Mouse (Mus musculus) heart, postnatal 0 days (tissue): Measurements from ENCODE around the gene Grm1. TPM values are rescaled to one million over a fixed set of nuclear protein-coding genes. Genes with fewer than 3 reads are reported as not detected.

Experiments used
- ATAC-seq: fragments of 200-750 bp; cut with Nextera tagmentation; 2 replicates; pipeline ENCODE4 v1.8.0; 2017; ENCODE audit warnings: low read depth, moderate number of reproducible peaks, moderate library complexity; ENCODE audit not compliant: insufficient read depth
- DNase-seq: peaks from one replicate; pipeline ENCODE4 v3.0.0-alpha.2; 2016; ENCODE audit warnings: low spot score
- H3K27ac ChIP-seq: fragments of 300-500 bp; sonication (generic); 2 replicates; pipeline ENCODE4 v1.5.1; 2014; ENCODE audit warnings: low read depth, mild to moderate bottlenecking
- H3K27me3 ChIP-seq: fragments of 300-500 bp; sonication (generic); 2 replicates; pipeline ENCODE4 v1.6.1; 2014; ENCODE audit warnings: low read length, mixed read lengths; ENCODE audit not compliant: control insufficient read depth, insufficient read depth
- H3K36me3 ChIP-seq: fragments of 300-500 bp; sonication (generic); replicated peaks from 2 replicates; pipeline ENCODE4 v1.6.1; 2014; ENCODE audit warnings: low read length, mixed read lengths; ENCODE audit not compliant: control insufficient read depth, insufficient read depth
- H3K4me1 ChIP-seq: fragments of 300-500 bp; sonication (generic); 2 replicates; pipeline ENCODE4 v1.6.1; 2014; ENCODE audit warnings: antibody characterized with exemption; ENCODE audit not compliant: control insufficient read depth, insufficient read depth
- H3K4me2 ChIP-seq: fragments of 300-500 bp; sonication (generic); 2 replicates; pipeline ENCODE4 v1.6.1; 2014; ENCODE audit warnings: low read depth, mild to moderate bottlenecking, low read length, moderate library complexity
- H3K4me3 ChIP-seq: fragments of 300-500 bp; sonication (generic); 2 replicates; pipeline ENCODE4 v1.5.1; 2014; ENCODE audit warnings: low read depth, low read length
- H3K9ac ChIP-seq: fragments of 300-500 bp; sonication (generic); replicated peaks from 2 replicates; pipeline ENCODE4 v1.6.1; 2014; ENCODE audit warnings: low read depth, low read length, mixed read lengths
- H3K9me3 ChIP-seq: fragments of 300-500 bp; sonication (generic); replicated peaks from 2 replicates; pipeline ENCODE4 v1.6.1; 2016; ENCODE audit warnings: low read length; ENCODE audit not compliant: control insufficient read depth
- CTCF ChIP-seq: IDR thresholded peaks from 2 replicates; pipeline ENCODE4 v1.5.1; 2016; ENCODE audit warnings: antibody characterized with exemption, control low read depth, low read depth
- EP300 ChIP-seq: IDR thresholded peaks from 2 replicates; pipeline ENCODE4 v1.6.1; 2016; ENCODE audit warnings: antibody characterized with exemption, low read depth
- WGBS: fragments of 180-500 bp; shearing (Covaris S2); extraction: QIAGEN DNeasy Blood & Tissue Kit; methylation state at CpG from one replicate; pipeline ENCODE4 v1.1.7; 2014; 5-methylcytosine and 5-hydroxymethylcytosine counted together
- polyA plus RNA-seq: library from polyadenylated mRNA; unstranded; fragments of >200 nt; fragmentation: Nextera tagmentation; extraction: Ambion mirVana; gene quantifications from 2 replicates; pipeline ENCODE4 v1.2.1, GENCODE M21; 2015
- total RNA-seq: library from RNA; depleted of rRNA; stranded (reverse); fragments of >200 nt; gene quantifications from 2 replicates; pipeline ENCODE4 v1.2.3, GENCODE M21; 2014; ENCODE audit warnings: low replicate concordance

Grm1 gene
- total and polyA plus RNA-seq, 2 experiments from 2014 or later, result 0.07 TPM; not detected in 1

DNA sequence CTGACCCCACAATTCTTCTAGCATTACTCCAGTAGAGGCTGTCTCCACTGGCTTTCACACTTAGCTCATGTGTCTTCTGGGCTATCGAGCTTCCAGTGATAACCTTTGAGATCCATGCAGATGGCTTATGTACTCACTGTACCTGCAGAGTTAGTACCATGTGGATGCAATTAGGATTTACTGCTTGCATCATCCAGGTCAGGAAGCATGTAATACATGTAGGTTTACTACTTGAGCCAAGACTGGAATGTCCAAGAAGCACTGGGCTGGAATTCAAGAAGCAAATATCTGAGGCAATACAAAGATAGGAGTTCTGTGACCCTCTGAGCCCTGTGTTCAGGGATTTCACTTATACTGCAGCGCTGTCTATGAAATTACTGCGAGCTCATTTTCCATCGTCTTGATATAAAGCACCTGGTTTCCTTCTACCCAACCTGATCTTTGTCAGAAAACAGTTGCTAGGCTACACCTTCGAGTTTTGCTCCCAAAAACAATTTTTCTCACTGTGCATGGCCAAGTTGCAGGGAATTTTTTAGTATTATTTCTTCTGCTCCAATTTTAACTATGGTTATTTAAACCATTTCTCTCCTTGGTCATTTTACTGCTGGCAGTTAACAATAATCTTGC lies 237.0 kb downstream of the Grm1 start:
- no peak overlapping the region for H3K4me3 ChIP-seq
- no peak overlapping the region for H3K9ac ChIP-seq
- 63% methylated on average over 5 of the region's 5 CpGs for WGBS
- TF ChIP-seq EP300 (no peak), CTCF (no peak)
- no peak overlapping the region for H3K4me2 ChIP-seq
- no peaks in the 10 kb centered on the region for H3K27me3 ChIP-seq
- no peaks in the 10 kb centered on the region for H3K4me1 ChIP-seq
- no peaks in the 10 kb centered on the region for H3K9me3 ChIP-seq
- DNase-seq (no peak), ATAC-seq (no peak)
- H3K36me3 ChIP-seq, result no peaks in the 10 kb centered on the region
- no peak overlapping the region for H3K27ac ChIP-seq

DNA sequence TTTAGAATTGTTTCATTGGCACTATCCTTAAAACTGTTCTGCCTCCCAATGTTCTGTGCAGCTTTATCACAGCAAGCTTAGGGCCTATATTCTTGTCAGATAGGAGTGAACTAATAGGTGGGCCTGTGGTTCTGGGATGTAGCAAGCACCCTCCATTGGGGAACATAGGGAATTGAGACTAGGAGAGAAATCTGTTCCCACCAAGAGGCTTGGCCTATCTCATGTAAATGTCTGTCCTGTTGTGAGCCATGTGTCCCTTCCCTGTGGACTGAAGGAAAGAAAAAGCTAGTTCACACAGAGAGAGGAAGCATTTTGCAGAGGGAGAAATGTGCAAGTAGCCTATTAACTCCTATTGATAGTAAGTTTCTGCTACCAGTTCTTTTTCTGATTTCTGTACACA lies 246.8 kb downstream of the Grm1 start:
- no peak for ATAC-seq

DNA sequence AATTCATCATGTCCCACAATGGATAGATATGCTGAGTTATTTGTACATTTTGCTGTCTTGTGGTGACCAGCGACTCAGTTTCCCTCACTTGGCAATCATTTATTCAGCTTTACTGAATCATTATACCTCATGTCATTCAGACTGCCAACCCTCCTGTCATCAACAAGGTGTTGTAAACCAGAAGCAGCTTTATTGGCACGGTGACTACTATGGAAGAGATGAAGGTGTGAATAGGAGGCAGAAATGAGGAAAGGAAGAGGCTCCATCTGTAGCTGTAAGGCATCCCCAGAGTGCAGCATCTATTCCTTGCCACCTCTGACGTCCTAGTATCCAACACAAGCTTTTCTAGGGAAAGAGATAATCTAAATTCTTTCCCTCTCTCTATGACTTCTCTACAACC lies 247.3 kb downstream of the Grm1 start:
- TF ChIP-seq CTCF, result no peak
- no peak for TF ChIP-seq EP300
- no peaks in the 10 kb centered on the region for H3K36me3 ChIP-seq
- H3K4me1 ChIP-seq, result no peaks in the 10 kb centered on the region
- no peak overlapping the region for H3K27ac ChIP-seq
- H3K27me3 ChIP-seq, result no peaks in the 10 kb centered on the region
- no peaks in the 10 kb centered on the region for H3K9me3 ChIP-seq
- DNase-seq, result no peak
- no peak overlapping the region for H3K4me2 ChIP-seq
- no peak for ATAC-seq
- WGBS, result 60% methylated on average over 3 of the region's 3 CpGs
- H3K9ac ChIP-seq, result no peak overlapping the region
- no peak overlapping the region for H3K4me3 ChIP-seq

More for the DNA sequence above, 246.8 kb downstream of the Grm1 start:
- Histone ChIP-seq H3K36me3 (no peaks in the 10 kb centered on the region), H3K9ac (no peak overlapping the region), H3K27ac (no peak overlapping the region), H3K4me2 (no peak overlapping the region), H3K4me3 (no peak overlapping the region), H3K4me1 (no peaks in the 10 kb centered on the region), H3K27me3 (no peaks in the 10 kb centered on the region), H3K9me3 (no peaks in the 10 kb centered on the region)
- TF ChIP-seq CTCF, result no peak
- TF ChIP-seq EP300, result no peak
- no peak for DNase-seq

DNA sequence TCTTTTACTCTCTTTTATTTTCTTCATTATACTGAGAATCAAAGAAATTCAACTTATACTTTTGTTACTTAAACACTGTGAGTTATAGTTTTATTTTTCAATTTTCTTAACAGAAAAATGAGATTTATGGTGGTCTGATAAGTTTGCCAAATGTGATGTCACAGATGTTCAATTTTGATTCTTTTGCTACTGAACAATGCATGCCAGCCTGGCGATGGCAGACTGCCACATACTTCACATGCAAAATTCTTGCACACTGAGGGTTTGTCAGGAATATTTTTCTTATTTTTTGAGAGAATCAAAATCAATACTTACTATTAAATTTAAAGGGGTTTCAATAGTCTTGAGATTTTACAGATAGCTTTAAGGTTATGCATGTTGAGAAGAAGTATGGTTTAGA lies 251.0 kb downstream of the Grm1 start:
- no peaks in the 10 kb centered on the region for H3K9me3 ChIP-seq
- H3K9ac ChIP-seq, result no peak overlapping the region
- WGBS, result 62% methylated on average over 1 of the region's 1 CpGs
- no peaks in the 10 kb centered on the region for H3K27me3 ChIP-seq
- H3K4me2 ChIP-seq, result no peak overlapping the region
- H3K4me3 ChIP-seq, result no peak overlapping the region
- H3K4me1 ChIP-seq, result no peaks in the 10 kb centered on the region
- no peaks in the 10 kb centered on the region for H3K36me3 ChIP-seq
- TF ChIP-seq EP300 (no peak), CTCF (no peak)
- H3K27ac ChIP-seq, result no peak overlapping the region
- no peak for DNase-seq
- no peak for ATAC-seq

DNA sequence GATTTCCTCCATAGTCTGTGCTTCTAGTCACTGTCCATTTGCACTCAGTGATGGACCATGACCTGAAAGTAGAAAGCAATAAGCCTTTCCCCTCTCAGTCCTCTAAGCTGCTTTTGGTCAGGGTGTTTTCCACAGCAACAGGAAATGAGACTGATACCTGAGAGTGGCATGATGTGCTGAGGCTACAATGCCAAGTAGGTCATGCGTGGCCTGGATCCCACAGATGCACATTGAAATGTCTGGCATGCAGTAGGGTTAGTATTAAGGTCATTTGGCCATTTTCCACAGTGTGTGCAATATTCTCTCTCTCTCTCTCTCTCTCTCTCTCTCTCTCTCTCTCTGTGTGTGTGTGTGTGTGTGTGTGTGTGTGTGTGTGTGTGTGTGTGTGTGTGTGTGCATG lies 254.8 kb downstream of the Grm1 start:
- H3K4me1 ChIP-seq, result no peaks in the 10 kb centered on the region
- DNase-seq, result no peak
- no peaks in the 10 kb centered on the region for H3K27me3 ChIP-seq
- no peak overlapping the region for H3K27ac ChIP-seq
- WGBS, result 44% methylated on average over 1 of the region's 1 CpGs
- no peak for ATAC-seq
- no peak overlapping the region for H3K4me2 ChIP-seq
- H3K9me3 ChIP-seq, result no peaks in the 10 kb centered on the region
- TF ChIP-seq EP300 (no peak), CTCF (no peak)
- no peak overlapping the region for H3K4me3 ChIP-seq
- H3K9ac ChIP-seq, result no peak overlapping the region
- H3K36me3 ChIP-seq, result no peaks in the 10 kb centered on the region

DNA sequence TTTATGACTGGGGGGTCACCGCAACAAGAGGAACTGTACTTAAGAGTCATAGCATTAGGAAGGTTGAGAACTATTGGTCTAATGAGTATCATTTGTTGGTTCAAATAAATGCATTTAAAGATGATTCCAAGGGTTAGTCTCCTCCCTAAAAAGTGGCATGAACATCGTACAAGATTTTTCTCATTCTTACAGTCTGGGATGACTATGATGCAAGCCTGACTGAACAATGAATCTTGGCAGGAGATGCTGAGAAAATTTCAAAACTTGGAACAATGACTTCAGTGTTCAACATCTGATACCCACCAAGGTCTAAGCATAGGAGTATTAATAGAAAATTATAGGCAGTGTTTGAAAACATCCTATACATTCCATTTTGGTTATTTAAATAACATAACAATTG lies 264.1 kb downstream of the Grm1 start:
- no peak for ATAC-seq
- 72% methylated on average over 2 of the region's 2 CpGs for WGBS

More for the DNA sequence above, 264.1 kb downstream of the Grm1 start:
- Histone ChIP-seq H3K9me3 (no peaks in the 10 kb centered on the region), H3K4me3 (no peak overlapping the region), H3K27me3 (no peaks in the 10 kb centered on the region), H3K27ac (no peak overlapping the region), H3K4me2 (no peak overlapping the region), H3K9ac (no peak overlapping the region), H3K36me3 (no peaks in the 10 kb centered on the region), H3K4me1 (no peaks in the 10 kb centered on the region)
- TF ChIP-seq CTCF (no peak), EP300 (no peak)
- DNase-seq, result no peak
